Mouse (Mus musculus) cerebellum, postnatal 14 days (tissue): ENCODE measurements around the gene Eci1.

Experiments used
- DNase-seq, 2 experiments: peaks; one replicate each; pipeline ENCODE4 v3.0.0; 2021; ENCODE audit warnings: mixed read lengths in 2 of 2

Eci1 gene

GRCm38 (mm10) chr17:24426471-24427169, at the start of gene Eci1:
Gene Eci1 (plus strand): TSS chr17:24426641.
- peak; percentile 97 for DNase-seq

- DNase-seq = no peak
These were observed 47.9 kb upstream of the Eci1 start for GRCm38 (mm10) chr17:24378496-24378895.

- DNase-seq = no peak
These were observed 42.7 kb upstream of the Eci1 start for GRCm38 (mm10) chr17:24383789-24384188.

DNA sequence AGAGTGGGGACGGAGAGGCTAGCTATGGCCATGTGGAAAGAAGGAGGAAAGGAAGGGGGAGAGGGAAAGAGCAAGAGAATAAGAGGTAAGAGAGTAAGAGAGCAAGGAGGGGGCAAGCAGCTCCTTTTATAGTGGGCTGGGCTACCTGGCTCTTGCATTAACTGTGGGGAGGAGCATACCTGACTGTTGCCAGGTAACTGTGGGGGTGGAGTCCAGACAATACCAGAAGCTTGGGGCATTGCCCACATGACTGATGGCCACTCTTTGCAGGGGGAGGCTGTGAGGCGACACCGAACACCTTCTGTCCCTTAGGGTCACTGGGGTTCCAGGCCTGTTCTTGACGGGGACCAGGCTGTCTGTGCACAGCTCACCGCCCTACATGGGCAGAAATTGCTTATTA, 37.7 kb upstream of the Eci1 start:
- no peak for DNase-seq

DNA sequence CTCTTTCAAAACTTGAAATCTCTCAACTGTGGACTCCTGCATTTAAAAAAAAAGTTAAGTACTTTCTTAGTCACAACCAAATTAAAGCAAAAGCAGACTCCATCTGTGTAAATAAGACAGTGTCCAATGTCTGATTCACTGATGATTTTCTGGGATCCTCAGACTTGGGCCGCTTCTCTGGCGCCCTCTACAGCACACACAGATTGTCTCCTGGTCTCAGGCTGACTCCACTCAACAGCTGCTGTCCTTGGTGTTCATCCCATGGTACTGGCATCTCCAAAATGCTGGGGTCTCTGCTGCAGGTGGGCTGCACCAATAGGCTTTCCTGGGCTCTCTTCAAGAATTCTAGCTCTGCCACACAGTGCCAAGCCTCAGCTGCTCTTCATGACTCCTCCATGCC, 36.6 kb upstream of the Eci1 start:
- DNase-seq = peak; percentile 76 to 80

- DNase-seq = peak; percentile 53 to 69
These were observed 35.3 kb upstream of the Eci1 start for GRCm38 (mm10) chr17:24391149-24391548.

- no peak for DNase-seq
These were observed 32.9 kb upstream of the Eci1 start for GRCm38 (mm10) chr17:24393527-24393926.

GRCm38 (mm10) chr17:24394456-24394855, 32.0 kb upstream of the Eci1 start:
- DNase-seq = peak in 1 of 2 experiments; percentile 24

DNA sequence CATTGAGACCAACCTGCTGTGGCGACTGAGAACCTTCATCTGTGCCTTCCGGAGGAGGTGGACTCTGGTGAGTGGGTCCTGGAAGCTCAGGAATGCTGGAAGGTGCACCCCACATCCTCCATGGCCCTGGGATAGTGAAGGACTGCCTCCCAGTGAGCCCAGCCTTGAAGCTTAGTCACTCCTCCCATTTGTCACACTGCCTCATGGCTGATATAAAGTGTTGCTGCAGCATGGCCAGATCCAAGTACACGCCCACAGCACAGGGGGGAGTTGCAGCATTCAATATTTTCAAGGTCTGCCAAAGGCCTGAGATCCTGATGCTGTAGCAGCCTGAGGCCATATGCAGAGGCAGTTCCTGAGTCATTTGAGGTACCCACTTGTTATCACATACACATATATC, 24.1 kb upstream of the Eci1 start:
- DNase-seq = no peak

DNA sequence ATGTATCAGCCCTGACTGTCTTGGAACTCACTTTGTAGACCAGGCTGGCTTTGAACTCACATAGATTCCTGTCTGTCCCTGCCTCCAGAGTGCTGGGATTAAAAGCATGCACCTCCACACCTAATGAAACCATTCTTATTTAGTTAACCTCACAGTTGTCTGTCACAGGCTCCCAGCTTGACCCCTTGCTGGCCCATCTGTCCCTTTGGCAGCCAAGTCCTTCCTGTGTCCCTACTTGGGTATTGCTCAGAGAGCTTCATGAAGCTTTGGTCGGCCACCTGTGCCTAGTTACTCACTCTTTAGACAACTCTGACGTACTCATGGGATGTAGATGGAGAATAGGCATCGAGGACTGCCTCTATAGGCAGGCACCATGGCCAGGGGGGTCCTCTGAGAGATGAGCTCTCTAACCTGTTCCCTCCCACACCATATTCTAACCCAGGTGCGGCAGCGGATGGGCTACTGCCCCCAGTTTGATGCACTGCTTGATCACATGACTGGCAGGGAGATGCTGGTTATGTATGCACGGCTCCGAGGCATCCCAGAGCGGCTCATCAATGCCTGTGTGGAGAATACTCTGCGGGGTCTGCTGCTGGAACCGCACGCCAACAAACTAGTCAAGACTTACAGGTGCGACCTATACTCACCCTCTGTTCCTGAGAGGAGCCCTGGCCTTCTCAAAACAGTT, 19.2 kb upstream of the Eci1 start:
- peak; percentile 58 to 72 for DNase-seq

GRCm38 (mm10) chr17:24413557-24414211, 12.8 kb upstream of the Eci1 start:
- DNase-seq = peak in 1 of 2 experiments; percentile 33

DNA sequence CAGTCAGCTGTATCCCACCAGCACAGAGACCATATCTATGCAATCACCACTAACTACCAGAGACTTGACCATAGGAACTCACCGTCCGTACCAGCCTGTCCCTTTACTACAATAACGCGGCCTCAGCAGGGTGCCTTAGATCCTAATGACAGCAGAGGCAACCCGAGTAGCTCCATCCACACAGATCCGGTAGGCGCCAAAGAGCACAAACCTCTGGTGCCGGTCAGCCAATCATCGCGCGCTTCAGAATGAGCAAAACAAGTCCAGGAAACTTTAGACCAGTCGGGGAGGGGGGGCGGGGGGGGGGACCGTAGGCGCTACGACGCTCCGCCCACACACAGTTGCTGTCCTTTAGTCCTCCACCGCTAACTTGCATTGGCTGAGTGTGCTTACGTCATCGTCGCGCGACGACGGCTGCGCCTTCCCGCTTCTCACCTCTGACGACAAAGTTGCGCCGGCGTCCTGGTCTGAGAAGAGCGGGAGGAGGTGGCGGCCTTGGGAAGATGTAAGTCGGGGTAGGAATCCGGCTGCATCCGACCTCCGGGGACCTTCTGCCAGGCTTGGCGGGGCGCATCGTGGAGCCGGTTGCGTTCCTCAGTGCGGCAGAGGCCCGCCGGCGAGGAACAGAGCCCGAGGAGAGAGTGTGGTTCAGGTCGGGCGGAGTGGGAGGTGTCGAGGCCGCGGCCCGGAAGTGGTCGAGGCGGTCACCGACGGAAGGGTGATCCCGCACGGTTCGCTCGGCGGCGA, 12.0 kb upstream of the Eci1 start, which contains the start of gene Rnps1:
Gene Rnps1, plus strand, starts transcription at position 336 of the 747 bp plus-strand sequence.
- DNase-seq = peak; percentile 97

GRCm38 (mm10) chr17:24415011-24415410, 11.4 kb upstream of the Eci1 start:
- DNase-seq = no peak

- DNase-seq = no peak
These were observed 10.3 kb upstream of the Eci1 start for GRCm38 (mm10) chr17:24416051-24416652.

- no peak for DNase-seq
These were observed 3.3 kb upstream of the Eci1 start for GRCm38 (mm10) chr17:24423114-24423513.

GRCm38 (mm10) chr17:24424489-24424888, 2.0 kb upstream of the Eci1 start:
- DNase-seq = no peak

DNA sequence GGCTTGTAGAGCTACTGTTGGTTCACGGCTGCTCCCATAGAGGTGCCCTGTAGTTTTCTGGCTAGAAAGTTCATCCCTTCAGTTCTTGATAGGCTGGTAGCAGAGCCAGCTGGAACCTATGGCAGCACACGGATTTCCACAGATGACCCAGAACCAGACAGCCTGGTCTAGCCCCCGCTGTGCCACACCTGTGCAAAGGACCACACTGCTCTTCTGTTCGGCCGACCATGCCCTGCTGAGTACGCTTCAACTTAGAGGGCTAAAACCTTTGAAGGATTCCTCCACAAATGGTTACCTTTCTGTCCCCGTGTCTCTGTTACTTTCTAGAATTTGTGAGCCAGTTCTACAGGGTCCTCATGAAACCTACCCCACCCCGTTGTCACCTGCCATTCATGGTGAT, 1.1 kb upstream of the Eci1 start:
- DNase-seq = peak in 1 of 2 experiments; percentile 42

DNA sequence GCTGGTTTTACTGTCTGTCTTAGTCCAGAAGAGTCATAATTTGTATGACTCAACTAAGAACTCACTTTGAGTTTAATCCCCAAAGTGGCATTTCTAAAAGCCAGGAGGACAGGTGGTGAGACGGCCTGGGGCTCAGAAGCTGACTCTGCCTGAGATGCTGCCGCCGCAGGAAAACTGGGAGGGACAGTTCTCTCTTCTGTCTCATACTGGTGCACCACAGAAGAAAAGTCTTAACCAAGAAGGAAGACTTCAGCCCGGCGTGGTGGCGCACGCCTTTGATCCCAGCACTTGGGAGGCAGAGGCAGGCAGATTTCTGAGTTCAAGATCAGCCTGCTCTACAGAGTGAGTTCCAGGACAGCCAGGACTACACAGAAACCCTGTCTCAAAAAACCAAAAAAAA, 536 bp upstream of the Eci1 start:
- DNase-seq = peak; percentile 26 to 39

DNA sequence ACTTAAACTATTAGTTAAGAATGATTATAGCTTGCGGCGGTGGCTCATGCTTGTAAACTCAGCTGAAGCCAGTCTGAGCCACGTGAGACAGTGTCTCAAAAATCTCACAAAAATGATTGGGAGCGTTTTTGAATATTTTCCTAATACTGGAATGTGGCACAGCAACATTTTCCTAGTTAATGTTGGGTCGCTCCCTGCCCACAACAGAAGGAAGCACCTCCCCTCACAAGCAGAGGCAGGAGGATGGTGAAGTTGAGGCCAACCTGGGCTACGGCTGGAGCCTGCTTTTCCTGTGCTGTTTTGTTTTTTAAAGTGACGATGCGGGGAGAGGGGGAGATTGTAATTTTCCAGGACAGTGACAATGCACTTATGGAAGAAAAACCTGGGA, 723 bp downstream of the Eci1 start:
- no peak for DNase-seq

DNA sequence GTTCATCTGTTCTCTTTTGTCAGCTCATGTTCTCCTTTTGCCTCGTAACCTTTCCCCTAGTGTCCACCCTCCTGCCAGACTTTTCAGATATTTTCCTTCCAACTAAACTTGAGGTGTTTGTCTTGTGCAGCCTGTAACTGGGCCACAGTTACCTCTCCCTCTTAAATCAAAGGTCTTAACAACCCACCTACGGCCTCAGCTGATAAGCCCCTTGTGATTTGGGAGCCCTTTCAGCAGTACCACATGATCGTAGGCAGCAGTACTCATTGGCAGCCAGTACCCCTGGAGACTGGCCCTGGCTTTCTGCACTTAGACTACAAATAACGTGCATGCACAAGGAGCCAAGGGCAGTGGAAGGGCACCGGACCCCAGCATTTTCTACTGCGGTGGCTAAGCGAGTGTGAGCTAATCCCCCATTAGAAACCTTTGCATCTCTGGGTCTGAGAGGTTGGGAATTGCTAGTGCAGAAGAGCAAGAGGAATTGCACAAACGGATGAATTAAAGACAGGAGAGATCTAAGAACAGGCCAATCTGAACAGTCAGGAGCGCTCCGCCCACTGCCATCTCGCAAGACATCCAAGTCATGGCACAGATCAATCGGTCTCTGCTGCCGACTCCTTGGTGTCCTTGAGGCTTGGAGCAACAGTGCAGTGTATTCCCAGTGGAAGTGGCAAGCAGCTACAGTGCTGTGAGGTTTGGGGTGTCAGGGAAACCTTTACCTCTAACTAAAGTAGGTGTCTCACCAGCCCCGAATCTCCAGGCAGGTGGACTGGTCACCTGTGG, 3.0 kb downstream of the Eci1 start:
- DNase-seq = no peak

DNA sequence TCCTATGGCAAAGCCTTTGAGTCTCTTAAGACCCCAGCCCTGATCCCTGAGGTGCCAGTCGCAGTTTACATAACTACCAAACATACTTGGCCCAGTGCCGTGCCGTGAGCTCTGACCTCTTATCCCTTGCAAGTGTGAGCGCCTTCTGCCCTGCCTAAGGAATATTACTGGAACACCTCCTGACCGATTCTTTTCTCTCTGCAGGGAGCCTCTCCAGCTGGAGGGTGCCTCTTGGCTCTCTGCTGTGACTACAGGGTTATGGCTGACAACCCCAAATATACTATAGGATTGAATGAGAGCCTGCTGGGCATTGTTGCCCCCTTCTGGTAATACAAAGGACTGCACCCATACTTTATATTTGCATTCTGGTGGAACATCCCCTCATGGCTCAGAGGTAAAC, 10.6 kb downstream of the Eci1 start:
- DNase-seq = peak; percentile 58 to 72

DNA sequence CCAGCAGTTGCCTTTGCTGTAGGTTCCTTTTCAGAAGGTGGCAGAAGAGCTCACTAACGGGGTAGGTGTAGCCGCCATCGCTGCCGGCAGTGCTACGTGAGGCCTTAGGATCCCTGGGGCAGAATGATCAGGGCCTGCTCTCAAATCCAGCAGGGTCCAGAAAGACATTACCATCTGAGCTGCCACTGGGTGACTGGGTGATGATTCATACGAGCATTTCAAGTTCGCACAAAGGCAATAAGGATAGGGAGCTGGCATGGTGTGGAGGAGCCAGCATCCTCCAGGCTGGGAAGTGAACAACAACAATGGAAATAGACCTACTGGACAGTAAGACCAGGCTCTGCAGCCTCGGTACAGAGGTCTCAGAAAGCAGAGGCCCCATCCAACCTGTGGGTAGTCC, 13.9 kb downstream of the Eci1 start:
- no peak for DNase-seq
